Mouse (Mus musculus) thymus, postnatal 0 days (tissue): ENCODE data around the gene Pik3cg. TPM values are rescaled to one million over a fixed set of nuclear protein-coding genes. Genes with fewer than 3 reads are reported as not detected.

ENCODE experiments used
- DNase-seq: peaks from one replicate; pipeline ENCODE4 v3.0.0-alpha.2; 2015; ENCODE audit warnings: low spot score
- polyA plus RNA-seq: library from polyadenylated mRNA; unstranded; fragments of >200 nt; fragmentation: Nextera tagmentation; extraction: Ambion mirVana; gene quantifications from 2 replicates; pipeline ENCODE4 v1.2.1, GENCODE M21; 2015

Gene Pik3cg
- polyA plus RNA-seq, 1 experiment from 2014 or later: 24.4 TPM

GRCm38 (mm10) chr12:32144513-32144912 lies 63.9 kb downstream of the Pik3cg start:
- peak; percentile 79 for DNase-seq

- no peak for DNase-seq
These were observed 64.7 kb downstream of the Pik3cg start for GRCm38 (mm10) chr12:32143782-32144181.

DNA sequence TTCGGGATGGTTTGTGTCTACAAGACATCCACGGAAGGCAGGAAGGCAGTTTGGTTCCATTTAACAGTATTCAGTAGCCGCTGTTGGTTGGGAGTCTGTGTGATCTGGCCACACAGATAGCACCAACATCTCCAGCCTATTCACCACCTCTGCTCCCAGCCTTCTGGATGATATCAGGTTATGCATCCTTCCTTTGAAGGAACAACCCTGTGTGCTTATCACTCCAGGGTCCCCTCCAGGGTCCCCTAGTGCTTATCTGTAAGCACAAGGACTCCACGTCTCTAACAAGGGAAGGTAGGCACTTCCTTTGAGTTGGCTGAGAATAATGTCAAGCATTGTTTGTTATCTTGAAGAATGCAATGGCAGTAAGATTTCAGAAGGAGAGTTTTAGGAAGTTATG lies 65.3 kb downstream of the Pik3cg start:
- no peak for DNase-seq

- no peak for DNase-seq
These were observed 66.7 kb downstream of the Pik3cg start for GRCm38 (mm10) chr12:32141766-32142165.

GRCm38 (mm10) chr12:32138831-32139230 lies 69.6 kb downstream of the Pik3cg start:
- no peak for DNase-seq

DNA sequence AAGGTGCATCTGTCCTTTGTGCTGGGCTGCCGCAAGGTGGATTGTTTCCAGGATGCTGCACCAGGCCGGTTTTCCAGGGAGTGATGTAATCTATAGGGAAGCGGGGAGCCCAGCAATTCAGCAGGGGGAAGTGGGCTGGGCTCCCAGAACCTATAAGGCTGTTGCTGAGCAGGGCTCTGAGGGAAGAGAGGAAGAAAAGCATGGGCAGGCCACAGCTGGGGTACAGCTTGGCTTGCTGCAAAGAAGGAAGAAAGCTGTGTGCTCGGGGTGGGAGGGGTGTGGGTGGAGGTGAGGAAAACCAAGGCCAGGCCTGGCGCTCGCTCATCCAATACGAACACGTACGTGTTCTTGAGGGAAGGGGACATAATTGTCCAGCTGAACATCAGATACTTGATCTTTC lies 70.1 kb downstream of the Pik3cg start:
- no peak for DNase-seq

DNA sequence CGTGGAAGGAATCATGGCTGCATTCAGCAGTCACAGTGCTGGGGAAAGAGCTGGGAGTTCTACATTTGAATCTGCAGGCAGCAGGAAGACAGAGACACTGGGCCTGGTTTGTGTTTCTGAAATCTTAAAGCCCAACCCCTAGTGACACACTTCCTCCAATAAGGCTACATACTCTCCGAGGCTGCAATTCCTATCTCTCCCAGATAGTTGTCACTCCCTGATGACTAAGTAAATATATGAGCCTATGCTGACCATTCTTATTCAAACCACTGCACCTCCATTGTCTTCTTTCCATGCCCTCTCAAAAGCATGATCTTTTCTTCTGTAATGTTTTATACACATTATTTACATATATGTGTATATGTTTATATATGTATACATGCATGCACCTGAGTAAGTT lies 70.9 kb downstream of the Pik3cg start:
- DNase-seq: no peak

- DNase-seq: peak; percentile 31
These were observed 80.6 kb downstream of the Pik3cg start for GRCm38 (mm10) chr12:32127599-32128507.

DNA sequence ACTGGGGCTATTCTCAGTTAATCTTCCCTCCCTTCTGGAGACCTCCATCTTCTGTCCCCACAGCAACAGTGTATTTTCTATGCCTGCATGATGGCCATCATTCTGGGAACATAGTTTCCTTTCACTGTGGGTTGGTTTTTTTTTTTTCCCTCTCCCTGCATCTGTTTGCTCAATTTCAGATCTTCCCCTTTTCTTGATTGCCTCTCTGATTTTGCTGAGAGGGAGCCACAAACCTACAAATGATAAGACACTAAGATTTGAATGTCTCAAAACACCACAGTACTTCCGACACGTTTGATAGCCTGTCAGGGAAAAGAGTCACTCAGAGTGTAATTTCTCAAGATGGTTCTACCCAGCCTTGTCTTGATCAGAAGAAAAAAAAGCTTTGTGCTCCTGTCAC lies 81.3 kb downstream of the Pik3cg start:
- DNase-seq: no peak

GRCm38 (mm10) chr12:32124456-32124855 lies 84.0 kb downstream of the Pik3cg start:
- no peak for DNase-seq

- no peak for DNase-seq
These were observed 84.4 kb downstream of the Pik3cg start for GRCm38 (mm10) chr12:32124030-32124429.

DNA sequence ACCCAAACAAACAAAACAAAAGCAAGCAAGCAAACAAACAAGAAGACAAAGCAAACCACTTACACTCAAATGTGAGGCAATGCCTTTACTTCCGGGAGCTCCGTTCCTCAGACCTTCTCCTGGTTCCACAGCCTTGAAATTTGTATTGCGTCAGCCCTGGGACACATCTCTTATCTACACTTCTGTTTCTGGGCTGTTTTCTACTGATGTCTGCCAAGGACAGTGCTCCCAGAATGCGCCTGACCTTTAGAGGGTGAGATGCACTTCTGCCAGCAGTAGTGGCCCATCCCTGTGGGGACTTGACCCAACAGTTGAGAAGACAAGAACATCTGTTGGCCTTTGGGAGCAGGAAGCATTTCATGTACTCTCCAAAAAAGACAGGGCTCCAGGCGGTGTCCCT lies 84.9 kb downstream of the Pik3cg start:
- DNase-seq: no peak

Other genes starting within 250 kb of the Pik3cg start
- 11.8 and 13.2 TPM in 2 replicates for gene Prkar2b, start 147.4 kb downstream of the Pik3cg start, polyA plus RNA-seq
- gene Ccdc71l, start 170.0 kb upstream of the Pik3cg start, polyA plus RNA-seq: 4.0 and 4.9 TPM in 2 replicates